Mouse (Mus musculus): Measurements from ENCODE around the gene Tmem140. TPM values are rescaled to one million over a fixed set of nuclear protein-coding genes. Genes with fewer than 3 reads are reported as not detected.
A peak's percentile ranks its signal among the peaks of the same experiment; 100 is the strongest.

Tmem140 gene
- polyA plus RNA-seq, 2 experiments: 1.7 to 2.9 TPM

- H3K4me1 ChIP-seq (replicated peaks; ENCODE audit: control insufficient read depth in 2 of 2, insufficient read depth in 2 of 2, low read length in 1 of 2): peaks cover 46 to 53% of the 10 kb centered on the region in 2 experiments
These were observed 47.6 kb downstream of the Tmem140 start, which contains the start of gene Wdr91 for GRCm38 (mm10) chr6:34910371-34911219. Gene Wdr91 (minus strand): TSS chr6:34910876.

GRCm38 (mm10) chr6:34913341-34914040 lies 50.5 kb downstream of the Tmem140 start:
- Histone ChIP-seq H3K9ac (replicated peaks) (no peak overlapping the region), H3K4me3 (ENCODE audit: insufficient read depth in 1 of 2, low read depth in 2 of 2, low read length in 2 of 2) (no peak overlapping the region), H3K9me3 (ENCODE audit: control insufficient read depth, low read length) (no peaks in the 10 kb centered on the region), H3K27ac (no peak overlapping the region), H3K4me2 (ENCODE audit: low read depth) (no peak overlapping the region), H3K4me1 (replicated peaks; ENCODE audit: control insufficient read depth in 2 of 2, insufficient read depth in 2 of 2, low read length in 1 of 2) (peaks cover 22 to 37% of the 10 kb centered on the region in 2 experiments), H3K36me3 (replicated peaks; ENCODE audit: control insufficient read depth, insufficient read depth, low read depth) (peaks cover 10% of the 10 kb centered on the region), H3K27me3 (ENCODE audit: control insufficient read depth, insufficient read depth, low read length) (no peaks in the 10 kb centered on the region)
- ATAC-seq (ENCODE audit: insufficient read depth): no peak
- WGBS (ENCODE audit: insufficient replicate concordance): 76% methylated on average over 13 of the region's 13 CpGs
- no peak for TF ChIP-seq EP300 (IDR thresholded peaks at IDR 0.05; ENCODE audit: low read depth)
- TF ChIP-seq CTCF (IDR thresholded peaks at IDR 0.05; ENCODE audit: low read depth): no peak
- DNase-seq (ENCODE audit: low read depth in 3 of 3, low spot score in 3 of 3): no peak

More at GRCm38 (mm10) chr6:34910371-34911219, 47.6 kb downstream of the Tmem140 start, which contains the start of gene Wdr91:
- peaks cover 33% of the 10 kb centered on the region for H3K36me3 ChIP-seq (replicated peaks; ENCODE audit: control insufficient read depth, insufficient read depth, low read depth)
- under 1% methylated on average over 62 of the region's 64 CpGs for WGBS (ENCODE audit: insufficient replicate concordance)
- peak within 1 kb of the TSS; percentile 87 for H3K4me2 ChIP-seq (ENCODE audit: low read depth)
- peak within 1 kb of the TSS; percentile 85 for H3K27ac ChIP-seq
- H3K9ac ChIP-seq (replicated peaks): peak within 1 kb of the TSS; percentile 79
- no peaks in the 10 kb centered on the region for H3K9me3 ChIP-seq (ENCODE audit: control insufficient read depth, low read length)
- TF ChIP-seq CTCF (IDR thresholded peaks at IDR 0.05; ENCODE audit: low read depth) (peak; percentile 44; the same call in 1 of the 2 replicates), EP300 (IDR thresholded peaks at IDR 0.05; ENCODE audit: low read depth) (no peak)
- DNase-seq (ENCODE audit: low read depth in 3 of 3, low spot score in 3 of 3) (peak; percentile 74 to 83 (median 81)), ATAC-seq (ENCODE audit: insufficient read depth) (peak; percentile 76)
- H3K4me3 ChIP-seq (ENCODE audit: insufficient read depth in 1 of 2, low read depth in 2 of 2, low read length in 2 of 2): peak within 1 kb of the TSS; percentile 74 to 95
- H3K27me3 ChIP-seq (ENCODE audit: control insufficient read depth, insufficient read depth, low read length): no peaks in the 10 kb centered on the region

- no peak overlapping the region for H3K4me3 ChIP-seq (ENCODE audit: insufficient read depth in 1 of 2, low read depth in 2 of 2, low read length in 2 of 2)
- H3K9ac ChIP-seq (replicated peaks): no peak overlapping the region
- TF ChIP-seq CTCF (IDR thresholded peaks at IDR 0.05; ENCODE audit: low read depth) (no peak), EP300 (IDR thresholded peaks at IDR 0.05; ENCODE audit: low read depth) (no peak)
- H3K27me3 ChIP-seq (ENCODE audit: control insufficient read depth, insufficient read depth, low read length): no peaks in the 10 kb centered on the region
- no peak overlapping the region for H3K27ac ChIP-seq
- no peaks in the 10 kb centered on the region for H3K9me3 ChIP-seq (ENCODE audit: control insufficient read depth, low read length)
- peaks cover 12 to 29% of the 10 kb centered on the region in 2 experiments for H3K4me1 ChIP-seq (replicated peaks; ENCODE audit: control insufficient read depth in 2 of 2, insufficient read depth in 2 of 2, low read length in 1 of 2)
- peaks cover under 1% of the 10 kb centered on the region; the same call in 1 of the 2 replicates for H3K36me3 ChIP-seq (replicated peaks; ENCODE audit: control insufficient read depth, insufficient read depth, low read depth)
- ATAC-seq (ENCODE audit: insufficient read depth) (no peak), DNase-seq (ENCODE audit: low read depth in 3 of 3, low spot score in 3 of 3) (no peak)
- H3K4me2 ChIP-seq (ENCODE audit: low read depth): no peak overlapping the region
- 57% methylated on average over 3 of the region's 3 CpGs for WGBS (ENCODE audit: insufficient replicate concordance)
These were observed 51.5 kb downstream of the Tmem140 start for GRCm38 (mm10) chr6:34914462-34914861.

GRCm38 (mm10) chr6:34919146-34919545 lies 56.2 kb downstream of the Tmem140 start:
- 71% methylated on average over 7 of the region's 7 CpGs for WGBS (ENCODE audit: insufficient replicate concordance)
- TF ChIP-seq EP300 (IDR thresholded peaks at IDR 0.05; ENCODE audit: low read depth): no peak
- no peak for TF ChIP-seq CTCF (IDR thresholded peaks at IDR 0.05; ENCODE audit: low read depth)
- no peaks in the 10 kb centered on the region for H3K36me3 ChIP-seq (replicated peaks; ENCODE audit: control insufficient read depth, insufficient read depth, low read depth)

GRCm38 (mm10) chr6:34919956-34920355 lies 57.0 kb downstream of the Tmem140 start, which contains the start of gene Stra8:
Gene Stra8 (plus strand): TSS chr6:34920163.
- DNase-seq (ENCODE audit: low read depth in 3 of 3, low spot score in 3 of 3) (no peak), ATAC-seq (ENCODE audit: insufficient read depth) (no peak)
- 51% methylated on average over 10 of the region's 10 CpGs for WGBS (ENCODE audit: insufficient replicate concordance)
- no peak within 1 kb of the TSS for H3K4me3 ChIP-seq (ENCODE audit: insufficient read depth in 1 of 2, low read depth in 2 of 2, low read length in 2 of 2)
- no peak within 1 kb of the TSS for H3K4me2 ChIP-seq (ENCODE audit: low read depth)
- no peak within 1 kb of the TSS for H3K9ac ChIP-seq (replicated peaks)
- no peaks in the 10 kb centered on the region for H3K9me3 ChIP-seq (ENCODE audit: control insufficient read depth, low read length)
- H3K27ac ChIP-seq: no peak within 1 kb of the TSS
- no peaks in the 10 kb centered on the region for H3K36me3 ChIP-seq (replicated peaks; ENCODE audit: control insufficient read depth, insufficient read depth, low read depth)
- TF ChIP-seq CTCF (IDR thresholded peaks at IDR 0.05; ENCODE audit: low read depth): no peak
- TF ChIP-seq EP300 (IDR thresholded peaks at IDR 0.05; ENCODE audit: low read depth): no peak
- peaks cover 0 to 8% of the 10 kb centered on the region in 2 experiments; a peak in 2 of 4 replicates for H3K4me1 ChIP-seq (replicated peaks; ENCODE audit: control insufficient read depth in 2 of 2, insufficient read depth in 2 of 2, low read length in 1 of 2)
- no peaks in the 10 kb centered on the region for H3K27me3 ChIP-seq (ENCODE audit: control insufficient read depth, insufficient read depth, low read length)

More at GRCm38 (mm10) chr6:34919146-34919545, 56.2 kb downstream of the Tmem140 start:
- Histone ChIP-seq H3K4me3 (ENCODE audit: insufficient read depth in 1 of 2, low read depth in 2 of 2, low read length in 2 of 2) (no peak overlapping the region), H3K9ac (replicated peaks) (no peak overlapping the region), H3K27ac (no peak overlapping the region), H3K27me3 (ENCODE audit: control insufficient read depth, insufficient read depth, low read length) (no peaks in the 10 kb centered on the region), H3K9me3 (ENCODE audit: control insufficient read depth, low read length) (no peaks in the 10 kb centered on the region), H3K4me2 (ENCODE audit: low read depth) (no peak overlapping the region), H3K4me1 (replicated peaks; ENCODE audit: control insufficient read depth in 2 of 2, insufficient read depth in 2 of 2, low read length in 1 of 2) (peaks cover under 1 to 13% of the 10 kb centered on the region in 2 experiments; a peak in 3 of 4 replicates)
- ATAC-seq (ENCODE audit: insufficient read depth) (no peak), DNase-seq (ENCODE audit: low read depth in 3 of 3, low spot score in 3 of 3) (no peak)
